Mouse (Mus musculus) gastrocnemius, postnatal 14 days (tissue): ENCODE measurements at regions not wholly inside any gene's neighbourhood (a gene's known extent, or its start where the extent isn't known, plus 50 kb on each side); places are given as distances from the start of the nearest gene placed in this dataset.

ENCODE experiments used
- DNase-seq: peaks from one replicate; pipeline ENCODE4 v3.0.0; 2021; ENCODE audit warnings: mixed read lengths
- intact Hi-C: fragments of 180-260 bp; cut with DNase I; formaldehyde crosslinking; loops from one replicate; pipeline ENCODE4 v1.15.1; 2025; ENCODE audit warnings: low total_unique reads

- no peak for DNase-seq
Observed at GRCm38 (mm10) chr1:184334818-184335217, 300.7 kb upstream of the 1700056E22Rik start.

GRCm38 (mm10) chr1:184333086-184333485, 299.0 kb upstream of the 1700056E22Rik start:
- no peak for DNase-seq
- intact Hi-C loops = no loop called here

More at GRCm38 (mm10) chr1:184334818-184335217, 300.7 kb upstream of the 1700056E22Rik start:
- intact Hi-C loops = no loop called here

- intact Hi-C loops = no loop called here
- peak; percentile 45 for DNase-seq
Observed at GRCm38 (mm10) chr1:184330516-184331350, 296.6 kb upstream of the 1700056E22Rik start.

- DNase-seq = no peak
- intact Hi-C loops = no loop called here
Observed at GRCm38 (mm10) chr1:184326191-184326590, 292.1 kb upstream of the 1700056E22Rik start.

GRCm38 (mm10) chr1:184324234-184324633, 290.1 kb upstream of the 1700056E22Rik start:
- intact Hi-C loops = no loop called here
- DNase-seq = no peak

GRCm38 (mm10) chr1:184320521-184321177, 286.5 kb upstream of the 1700056E22Rik start:
- intact Hi-C loops = no loop called here
- DNase-seq = no peak

GRCm38 (mm10) chr1:184310185-184310815, 276.2 kb upstream of the 1700056E22Rik start:
- DNase-seq = no peak
- intact Hi-C loops = no loop called here

- intact Hi-C loops = no loop called here
- DNase-seq = no peak
Observed at GRCm38 (mm10) chr1:184304813-184305212, 270.7 kb upstream of the 1700056E22Rik start.

GRCm38 (mm10) chr1:184304204-184304603, 270.1 kb upstream of the 1700056E22Rik start:
- no peak for DNase-seq
- intact Hi-C loops = no loop called here

- intact Hi-C loops = no loop called here
Observed at GRCm38 (mm10) chr1:184298701-184299100, 264.6 kb upstream of the 1700056E22Rik start.

GRCm38 (mm10) chr1:184297001-184297740, 263.1 kb upstream of the 1700056E22Rik start:
- no peak for DNase-seq
- intact Hi-C loops = no loop called here

More at GRCm38 (mm10) chr1:184298701-184299100, 264.6 kb upstream of the 1700056E22Rik start:
- DNase-seq = no peak

GRCm38 (mm10) chr1:184291129-184291528, 257.0 kb upstream of the 1700056E22Rik start:
- intact Hi-C loops = no loop called here

GRCm38 (mm10) chr1:184289733-184290416, 255.8 kb upstream of the 1700056E22Rik start:
- DNase-seq = peak; percentile 36
- intact Hi-C loops = no loop called here

More at GRCm38 (mm10) chr1:184291129-184291528, 257.0 kb upstream of the 1700056E22Rik start:
- no peak for DNase-seq

GRCm38 (mm10) chr1:184281768-184282167, 247.7 kb upstream of the 1700056E22Rik start:
- DNase-seq = no peak
- intact Hi-C loops = no loop called here

- no peak for DNase-seq
Observed at GRCm38 (mm10) chr1:184279263-184279662, 245.2 kb upstream of the 1700056E22Rik start.

GRCm38 (mm10) chr1:184277001-184277400, 242.9 kb upstream of the 1700056E22Rik start:
- no peak for DNase-seq
- intact Hi-C loops = no loop called here

More at GRCm38 (mm10) chr1:184279263-184279662, 245.2 kb upstream of the 1700056E22Rik start:
- intact Hi-C loops = no loop called here

- intact Hi-C loops = no loop called here
- no peak for DNase-seq
Observed at GRCm38 (mm10) chr1:184275877-184276276, 241.8 kb upstream of the 1700056E22Rik start.

GRCm38 (mm10) chr1:184275396-184275795, 241.3 kb upstream of the 1700056E22Rik start:
- no peak for DNase-seq
- intact Hi-C loops = no loop called here

- intact Hi-C loops = loop anchor here (5.0 kb wide), 1 partner anchor 113 kb away; no protein-coding TSS in a partner anchor
- DNase-seq = no peak
Observed at GRCm38 (mm10) chr1:184274704-184275103, 240.6 kb upstream of the 1700056E22Rik start.
